Mouse (Mus musculus): Measurements from ENCODE around the gene Nadk.

- TF ChIP-seq POLR2A (IDR thresholded peaks at IDR 0.05; ENCODE audit: low read depth, low read length) (no peak), CTCF (IDR thresholded peaks at IDR 0.05; ENCODE audit: extremely low read depth, insufficient read depth, insufficient read length, insufficient replicate concordance) (no peak)
Measured at GRCm38 (mm10) chr4:155601997-155602456, 39.8 kb downstream of the Nadk start.
